Mouse (Mus musculus) liver, adult 2 months (tissue): Measurements from ENCODE around the gene Osbpl9.

Experiments used
- CTCF ChIP-seq: fragments of 200-500 bp; IDR thresholded peaks from 2 replicates; pipeline ENCODE4 v1.5.1; 2011; ENCODE audit warnings: low read depth, low read length, control low read depth
- POLR2A ChIP-seq: fragments of 200-500 bp; IDR thresholded peaks from 2 replicates; pipeline ENCODE4 v1.6.1; 2011; ENCODE audit warnings: low read length, control low read depth; ENCODE audit not compliant: insufficient read depth; ENCODE audit errors: extremely low read depth

GRCm38 (mm10) chr4:109199069-109199468, 3.0 kb downstream of the Osbpl9 start:
- TF ChIP-seq CTCF (no peak), POLR2A (no peak)
